Mouse (Mus musculus): Measurements from ENCODE around the gene Cul5.

Cul5 gene

DNA sequence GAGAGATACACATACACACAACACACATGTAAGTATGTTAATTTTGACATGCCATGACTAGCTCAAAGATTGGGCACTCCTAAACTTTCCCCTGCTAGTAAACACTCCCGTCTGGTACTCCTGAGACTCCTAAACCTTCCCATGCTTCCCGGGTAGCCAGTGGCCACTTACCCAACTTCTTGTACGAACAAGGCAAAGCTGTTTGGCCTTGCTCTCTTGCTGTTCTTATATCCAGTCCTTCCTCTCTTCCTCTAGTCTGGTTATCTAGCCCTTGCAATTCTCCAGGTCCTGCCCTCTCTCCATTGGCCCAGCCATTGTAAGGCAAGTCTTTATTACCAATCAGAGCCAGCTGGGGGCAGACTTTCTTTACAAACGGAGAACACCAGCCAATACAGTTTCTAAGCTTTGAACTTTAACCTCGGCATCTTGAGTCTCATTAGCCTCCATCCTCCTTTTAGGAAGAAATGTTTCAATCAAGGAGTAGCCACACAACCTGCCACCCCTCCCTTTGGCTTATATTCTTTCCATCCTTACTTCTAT is at the start of gene Cul5:
TSS of gene Cul5 (minus strand) at position 335 of the 540 bp plus-strand sequence.
- DNase-seq, result peak; percentile 27

DNA sequence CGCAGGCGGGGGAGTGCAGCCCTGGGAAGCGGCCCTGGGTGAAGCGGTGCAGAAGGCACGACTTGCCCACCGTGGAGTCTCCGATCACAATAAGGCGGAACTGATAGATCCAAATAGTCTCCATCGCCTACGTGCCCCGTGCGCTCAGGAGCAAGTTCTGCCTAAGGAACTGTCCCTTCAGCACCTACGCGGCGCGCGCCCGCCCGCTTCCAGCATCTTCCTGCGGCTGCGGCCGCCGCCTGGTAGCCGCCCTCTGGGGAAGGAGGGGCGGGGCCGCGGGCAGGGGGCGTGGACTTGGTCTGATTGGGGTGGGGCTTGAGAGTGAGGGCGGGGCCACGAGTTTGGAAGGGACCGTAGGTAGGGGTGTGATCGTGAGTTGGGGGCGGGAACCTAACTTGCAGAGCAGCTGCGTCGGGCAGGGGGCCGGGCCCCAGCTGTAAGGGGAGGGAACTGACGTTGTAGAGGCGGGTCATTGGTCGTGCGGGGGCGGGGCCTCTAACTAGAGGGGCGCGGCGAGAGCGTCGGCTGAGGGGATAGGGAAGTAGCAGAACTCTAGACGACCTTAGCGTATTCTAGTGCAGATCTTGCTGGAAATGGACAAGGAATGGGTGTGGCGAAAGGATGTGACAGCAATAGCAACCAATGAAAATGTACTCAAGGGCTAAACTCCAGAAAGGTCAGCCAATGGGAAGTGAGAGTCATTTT is 36.3 kb upstream of the Cul5 start, which contains the start of gene Rab39:
TSS of gene Rab39 (minus strand) at position 241 of the 705 bp plus-strand sequence.
- peak; percentile 82 for DNase-seq

DNA sequence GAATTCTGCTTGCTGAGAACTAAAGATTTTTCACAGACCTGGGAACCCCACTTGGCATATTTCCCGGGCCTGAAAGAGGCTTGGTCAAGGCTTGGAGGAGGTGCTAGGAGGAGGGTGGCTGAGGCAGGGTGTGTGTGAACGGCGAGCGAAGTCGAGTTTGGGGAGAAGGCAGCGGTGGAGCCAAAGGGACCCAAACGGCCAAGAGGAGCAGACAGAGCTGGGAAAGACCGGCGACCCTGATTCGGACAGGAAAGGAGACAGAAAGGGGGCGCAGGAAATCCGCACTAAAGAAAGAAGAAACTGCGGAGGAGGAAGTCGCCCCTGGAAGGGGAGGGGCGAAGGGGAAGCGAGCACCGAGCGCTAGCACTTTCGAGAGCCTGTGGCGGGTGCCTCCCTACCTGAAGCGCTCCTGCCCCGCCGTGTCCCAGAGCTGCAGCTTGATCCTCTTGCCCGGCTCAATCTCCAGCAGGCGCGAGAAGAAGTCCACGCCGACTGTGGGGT is 35.7 kb upstream of the Cul5 start:
- peak; percentile 42 for DNase-seq

DNA sequence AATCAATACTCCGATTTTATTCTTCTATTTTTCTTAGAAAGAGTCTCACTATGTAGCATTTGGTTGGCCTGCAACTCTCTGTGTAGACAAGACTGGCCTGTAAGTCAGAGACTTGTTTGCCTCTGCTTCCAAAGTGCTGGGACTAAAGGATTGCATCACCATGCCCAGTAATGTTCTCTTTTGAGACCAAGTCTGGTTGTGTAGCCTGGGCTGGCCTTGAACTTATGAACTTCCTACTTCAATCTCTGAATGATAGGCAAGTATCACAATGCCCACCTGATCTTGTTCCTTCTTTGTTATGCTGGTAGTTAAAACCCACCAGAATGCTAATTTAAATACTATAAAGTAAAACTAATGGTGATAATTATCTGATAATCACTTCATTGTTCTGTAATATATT is 33.2 kb upstream of the Cul5 start:
- DNase-seq, result no peak

DNA sequence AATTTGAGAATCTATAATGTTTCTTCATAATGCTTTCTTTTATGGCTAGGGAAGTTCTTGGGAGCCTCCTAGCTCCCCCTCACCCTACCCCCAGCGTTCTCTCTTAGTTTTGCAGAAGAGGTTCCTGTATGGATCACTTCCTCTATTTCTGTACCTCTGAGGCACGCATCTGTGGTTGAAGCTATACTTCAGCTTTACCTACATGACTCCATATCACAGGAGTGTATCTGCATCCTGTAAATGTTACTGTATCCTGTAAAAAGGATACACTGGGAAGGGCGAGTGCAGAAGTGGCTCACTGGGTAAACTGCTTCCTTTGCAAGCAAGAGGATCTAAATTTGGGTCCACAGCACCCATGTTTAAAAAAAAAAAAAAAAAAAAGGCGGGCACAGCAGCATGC is 30.7 kb upstream of the Cul5 start:
- no peak for DNase-seq

DNA sequence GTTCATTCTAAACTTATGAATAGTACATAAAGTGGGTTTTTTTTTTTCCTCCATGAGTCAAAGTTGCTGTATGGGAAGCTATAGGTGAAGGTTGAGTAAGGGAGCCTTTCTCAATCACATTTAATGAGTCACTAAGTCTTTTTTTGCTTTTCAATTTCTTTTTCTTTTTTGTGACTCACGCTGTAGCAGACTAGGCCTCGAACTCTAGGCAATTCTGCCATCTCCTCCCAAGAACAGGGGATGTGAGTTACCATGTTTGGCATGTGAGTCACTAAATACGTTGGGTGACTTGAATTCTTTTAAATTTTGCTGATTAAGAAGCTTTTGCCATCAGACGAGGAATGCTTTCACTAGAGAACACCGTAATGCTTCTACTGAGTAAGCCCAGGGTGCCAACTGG is 26.0 kb upstream of the Cul5 start:
- DNase-seq, result no peak

DNA sequence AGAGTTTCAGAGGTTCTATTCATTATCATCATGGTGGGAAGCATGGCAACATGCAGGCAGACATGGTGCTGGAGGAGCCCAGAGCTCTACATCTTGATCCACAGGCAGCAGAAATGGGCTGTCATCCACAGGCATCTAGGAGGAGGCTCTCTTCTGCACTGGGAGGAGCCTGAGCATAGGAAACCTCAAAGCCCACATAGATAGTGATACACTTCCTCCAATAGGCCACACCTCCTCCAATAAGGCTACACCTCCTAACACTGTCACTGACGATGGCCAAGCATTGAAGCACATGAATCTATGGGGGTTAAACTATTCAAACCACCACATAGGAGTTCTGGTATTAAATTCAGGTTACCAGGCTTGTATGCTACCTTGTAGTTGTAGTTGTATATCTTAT is 23.9 kb upstream of the Cul5 start:
- no peak for DNase-seq

DNA sequence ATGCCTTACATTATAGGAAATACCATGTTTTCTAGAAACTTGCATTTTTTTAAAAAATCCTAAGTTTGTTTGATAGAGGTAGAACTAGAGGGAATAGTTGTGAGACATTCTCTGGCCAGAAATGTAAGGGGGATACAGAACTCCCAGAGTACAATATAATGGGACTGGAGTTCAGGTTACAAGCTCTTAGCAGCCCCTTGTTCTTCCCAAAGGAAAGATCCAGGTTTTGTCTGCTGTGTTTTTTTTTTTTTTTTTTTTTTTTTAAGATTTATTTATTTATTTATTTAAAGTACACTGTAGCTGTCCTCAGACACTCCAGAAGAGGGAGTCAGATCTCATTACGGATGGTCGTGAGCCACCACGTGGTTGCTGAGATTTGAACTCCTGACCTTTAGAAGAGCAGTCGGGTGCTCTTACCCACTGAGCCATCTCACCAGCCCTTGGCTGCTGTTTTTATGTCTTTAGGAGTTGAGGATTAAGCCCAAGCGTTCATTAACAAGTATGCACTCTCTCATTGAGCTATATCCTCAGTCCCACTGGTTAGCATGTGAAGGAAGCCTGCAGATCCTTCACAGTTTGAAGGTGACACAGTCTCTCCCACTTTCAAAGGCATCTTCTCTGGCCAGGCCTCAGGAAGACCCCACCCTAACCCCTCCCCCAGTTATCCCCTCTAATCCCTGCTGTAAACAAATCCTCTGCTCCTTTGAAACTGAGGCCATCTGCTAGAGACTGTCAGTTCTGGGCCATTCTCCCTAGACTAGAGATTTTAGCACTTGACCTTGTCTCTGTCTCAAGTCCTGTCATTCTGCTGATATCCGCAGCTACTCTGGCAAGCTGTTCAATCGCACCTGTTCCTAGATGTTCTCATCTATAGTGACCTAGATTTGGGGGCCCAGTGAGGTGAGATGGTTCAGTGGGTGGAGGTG is 22.2 kb upstream of the Cul5 start:
- no peak for DNase-seq

DNA sequence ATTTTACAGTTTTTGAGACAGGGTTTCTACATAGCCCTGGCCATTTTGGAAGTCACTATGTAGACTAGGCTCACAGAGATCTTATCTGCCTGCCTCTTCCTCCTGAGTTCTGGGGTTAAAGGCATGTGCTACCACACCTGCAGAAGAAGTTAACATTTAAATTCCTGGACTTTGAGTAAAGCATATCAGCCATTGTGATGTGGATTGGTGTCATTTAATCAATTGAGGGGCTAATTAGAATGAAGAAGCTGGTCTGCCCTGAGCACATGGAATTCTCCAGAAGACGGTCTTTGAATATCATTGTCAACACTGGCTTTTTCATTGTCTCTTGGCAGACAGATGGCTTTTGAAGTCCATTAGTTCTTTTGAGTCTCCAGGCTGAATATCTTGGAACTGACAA is 11.0 kb upstream of the Cul5 start:
- no peak for DNase-seq

DNA sequence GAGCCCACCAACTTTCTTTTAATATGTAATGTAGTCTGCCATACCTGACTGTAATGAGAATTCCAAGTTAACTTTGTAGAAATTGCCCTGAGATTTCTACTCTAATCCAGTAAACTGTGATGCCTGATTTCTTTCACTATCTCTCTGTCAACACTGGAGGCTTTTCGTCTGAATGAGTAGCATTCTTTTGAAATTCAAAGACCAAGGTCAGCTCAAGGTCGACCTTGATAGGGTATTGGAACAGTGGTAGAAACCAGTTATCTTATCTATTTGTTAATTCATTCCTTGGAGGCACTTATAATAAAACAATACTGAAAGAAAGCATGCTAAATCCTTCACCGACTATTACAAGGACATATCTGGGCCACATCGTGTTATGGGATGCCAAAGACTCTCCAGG is 7.1 kb upstream of the Cul5 start:
- DNase-seq, result no peak

DNA sequence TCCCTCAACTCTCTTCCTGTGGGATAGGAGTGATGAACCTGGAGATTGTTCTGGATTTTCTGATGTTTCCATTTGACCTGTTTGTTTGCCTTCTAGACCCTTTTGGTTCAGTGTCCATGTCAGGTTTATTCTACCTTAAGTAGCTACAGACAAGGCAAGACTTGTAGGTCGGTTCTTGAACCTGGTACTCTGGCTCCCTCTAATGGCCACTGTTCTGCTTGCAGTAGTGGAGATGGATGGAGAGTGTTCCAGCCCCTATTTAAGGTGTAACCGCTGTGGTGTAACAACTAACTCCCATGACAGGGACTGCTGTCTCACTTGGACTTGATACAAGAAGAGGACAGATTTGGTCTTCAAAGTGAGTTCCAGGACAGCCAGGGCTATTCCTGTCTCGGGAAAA is 3.8 kb upstream of the Cul5 start:
- peak; percentile 75 for DNase-seq

DNA sequence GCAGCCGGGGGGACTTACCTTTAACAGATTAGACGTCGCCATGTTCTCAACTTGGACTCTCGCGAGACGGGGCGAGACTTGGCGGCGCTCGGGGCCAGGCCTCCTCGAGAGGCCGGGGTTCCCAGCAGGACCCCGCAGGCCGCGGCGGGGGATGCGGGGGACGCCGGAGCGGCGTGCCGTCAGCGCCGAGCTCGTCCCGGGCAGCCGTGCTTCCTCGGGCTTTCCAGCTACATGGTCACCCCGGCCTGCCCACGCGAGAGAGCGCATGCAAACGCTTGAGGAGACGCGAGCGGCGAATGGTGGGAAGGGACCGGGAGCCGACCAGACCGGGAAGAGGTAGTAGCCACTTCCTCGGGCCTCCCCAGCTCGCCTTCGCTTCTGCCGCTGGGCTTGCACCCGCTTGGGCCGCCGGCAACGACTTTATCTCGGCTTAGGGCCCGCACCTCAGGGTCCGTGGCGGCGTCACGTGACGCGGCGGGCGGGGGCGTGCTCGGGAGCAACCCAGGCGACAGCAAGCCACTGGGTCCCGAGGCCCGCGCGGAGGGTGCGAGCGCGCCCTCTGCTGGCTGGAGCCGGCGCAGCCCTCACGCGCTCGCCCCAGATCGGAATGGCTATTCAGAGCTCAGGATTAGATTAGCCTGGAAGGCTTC is 2.7 kb downstream of the Cul5 start:
- peak; percentile 95 for DNase-seq

DNA sequence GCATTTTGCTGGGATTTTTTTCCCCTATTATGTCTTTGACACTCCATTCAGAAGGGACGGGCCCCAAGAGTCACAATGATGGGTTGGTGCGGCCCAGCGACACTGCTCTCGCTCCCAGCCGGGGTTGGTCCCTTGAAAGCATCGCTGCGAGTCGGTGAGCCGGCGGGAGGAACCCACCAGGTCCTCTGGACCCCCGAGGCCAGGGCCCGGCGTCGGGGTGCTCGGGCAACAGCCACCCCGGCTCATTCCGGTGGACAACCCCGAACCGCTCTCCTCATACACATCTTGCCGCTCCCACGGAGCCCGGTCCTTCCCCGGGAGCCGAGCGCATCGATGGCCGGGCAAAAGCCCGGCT is 3.2 kb downstream of the Cul5 start:
- no peak for DNase-seq

DNA sequence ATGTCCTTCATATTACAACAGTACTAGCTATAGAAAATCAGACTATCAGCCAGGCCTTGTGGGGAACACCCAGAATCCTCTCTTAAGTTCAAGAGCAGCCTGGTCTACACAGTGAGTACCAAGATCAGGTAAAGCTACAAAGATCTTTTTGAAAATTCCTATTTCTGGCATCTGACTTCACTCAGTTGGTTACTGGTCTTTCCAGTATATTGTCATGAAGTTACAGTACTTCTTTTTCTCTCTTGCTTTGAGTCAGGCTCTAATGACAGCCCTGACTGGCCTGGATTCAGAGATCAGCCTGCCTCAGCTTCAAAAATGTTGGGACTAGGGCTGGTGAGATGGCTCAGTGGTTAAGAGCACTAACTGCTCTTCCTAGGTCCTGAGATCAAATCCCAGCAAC is 4.4 kb downstream of the Cul5 start:
- DNase-seq, result no peak

DNA sequence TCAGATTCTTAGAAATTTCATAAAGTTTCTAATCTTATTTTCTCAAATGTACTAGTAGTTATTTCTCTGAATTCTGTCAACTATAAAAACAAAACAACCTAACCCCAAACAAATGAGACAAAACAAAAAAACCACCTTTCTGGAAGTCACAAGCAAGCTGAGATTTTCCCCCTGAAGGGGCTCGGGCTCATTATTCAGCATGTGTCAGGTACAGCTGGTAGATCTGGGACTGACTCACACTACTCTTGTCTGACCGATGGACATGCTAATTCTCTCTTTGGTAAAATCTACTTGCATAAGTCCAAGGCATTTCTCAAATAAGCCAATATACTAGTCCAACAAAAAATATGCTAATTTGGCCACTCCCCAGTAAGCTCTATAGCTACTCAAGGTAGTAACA is 5.0 kb downstream of the Cul5 start:
- DNase-seq, result no peak

DNA sequence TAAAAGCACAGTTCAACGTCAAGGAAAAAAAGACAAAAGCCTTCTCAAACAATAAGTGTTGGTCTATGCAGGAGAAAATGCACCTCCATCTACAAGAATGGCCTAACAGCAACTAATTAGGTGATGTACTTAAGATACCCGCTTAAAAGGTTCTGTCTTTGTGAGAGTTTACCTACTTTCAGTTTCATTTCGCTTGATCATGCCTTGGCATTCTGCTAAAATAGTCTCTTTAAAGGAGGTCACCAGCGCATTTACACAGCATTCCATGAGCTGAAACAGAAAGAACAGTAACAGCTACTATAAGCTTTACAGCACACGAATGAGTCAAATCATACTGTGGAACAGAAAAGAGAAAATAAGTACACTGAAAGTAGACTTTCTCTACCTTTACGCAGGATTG is 35.0 kb downstream of the Cul5 start:
- no peak for DNase-seq

DNA sequence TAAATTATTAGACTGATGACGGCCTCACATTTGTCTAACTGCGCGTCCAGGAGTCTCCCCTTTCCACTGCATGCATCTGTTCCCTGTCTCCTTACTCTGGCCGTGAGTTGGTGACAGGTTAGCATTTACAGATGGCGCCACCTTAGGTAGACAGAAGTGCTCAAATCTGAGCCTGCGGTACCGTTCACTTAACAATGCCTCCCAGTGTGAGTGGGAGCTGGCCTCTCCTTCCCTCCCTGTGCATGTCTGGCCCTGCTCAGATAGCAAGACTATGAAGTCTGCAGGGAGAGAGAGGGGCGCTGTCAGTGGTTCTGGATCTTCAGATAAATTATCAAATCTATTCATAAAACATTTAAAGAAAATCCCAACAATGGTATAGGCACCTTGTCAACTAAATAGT is 54.6 kb downstream of the Cul5 start:
- DNase-seq, result no peak

DNA sequence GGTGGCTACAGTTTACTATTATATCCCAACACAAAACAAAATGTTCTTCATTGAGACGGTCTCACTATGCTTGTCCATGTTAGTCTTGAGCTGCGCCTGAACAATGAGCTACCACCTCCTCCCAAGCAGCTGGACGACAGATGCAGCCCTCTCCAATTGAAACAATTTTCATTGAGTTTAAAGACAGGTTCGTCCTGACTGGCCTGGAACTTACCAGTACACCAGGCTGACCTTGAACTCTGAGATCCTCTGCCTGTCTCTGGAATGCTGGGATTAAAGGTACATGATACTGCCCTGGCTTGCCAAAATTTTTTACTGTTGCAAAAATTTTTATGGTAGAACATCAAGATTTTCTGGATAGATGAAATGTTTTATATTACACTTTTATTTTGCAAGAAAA is 55.5 kb downstream of the Cul5 start:
- DNase-seq, result no peak

DNA sequence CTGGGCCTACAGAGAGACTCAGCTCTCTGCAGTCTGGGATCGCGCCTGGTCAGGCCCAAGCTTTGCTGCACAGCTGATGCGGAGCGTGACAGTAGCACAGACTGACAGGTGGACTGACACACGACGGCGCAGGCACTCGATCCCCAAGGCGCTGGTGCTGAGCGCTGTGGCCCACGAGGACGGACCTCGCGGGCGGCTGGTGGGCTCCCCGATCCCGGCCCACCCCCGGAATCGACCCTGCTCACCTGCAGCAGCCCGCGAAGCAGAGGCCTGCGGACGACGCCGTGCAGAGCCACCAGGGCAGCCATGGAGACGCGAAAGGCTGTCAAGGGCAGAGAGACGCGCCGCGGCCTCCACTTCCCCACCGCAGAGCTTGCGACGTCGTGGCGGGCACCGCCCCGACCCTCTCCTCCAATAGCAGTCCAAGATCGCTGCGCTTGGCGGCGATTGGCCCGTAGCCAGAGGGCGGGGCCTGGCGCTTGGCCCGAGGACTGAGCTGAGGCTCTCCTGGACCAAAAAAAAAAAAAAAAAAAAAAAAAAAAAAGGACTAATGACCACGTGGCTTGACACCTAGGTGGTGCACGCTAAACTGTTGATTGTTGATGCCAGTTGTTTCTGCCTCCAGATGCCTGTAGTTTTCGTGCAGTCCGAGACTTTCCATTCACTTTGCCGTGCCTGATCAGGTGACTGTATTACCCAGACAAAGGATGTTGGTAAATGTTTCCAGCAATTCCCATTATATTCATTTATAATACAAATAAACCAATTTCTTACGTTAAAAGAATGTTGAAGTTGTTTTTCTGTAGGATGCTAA is 59.6 kb downstream of the Cul5 start, which contains the start of gene Acat1:
TSS of gene Acat1 (minus strand) at position 415 of the 814 bp plus-strand sequence.
- DNase-seq, result peak; percentile 94

DNA sequence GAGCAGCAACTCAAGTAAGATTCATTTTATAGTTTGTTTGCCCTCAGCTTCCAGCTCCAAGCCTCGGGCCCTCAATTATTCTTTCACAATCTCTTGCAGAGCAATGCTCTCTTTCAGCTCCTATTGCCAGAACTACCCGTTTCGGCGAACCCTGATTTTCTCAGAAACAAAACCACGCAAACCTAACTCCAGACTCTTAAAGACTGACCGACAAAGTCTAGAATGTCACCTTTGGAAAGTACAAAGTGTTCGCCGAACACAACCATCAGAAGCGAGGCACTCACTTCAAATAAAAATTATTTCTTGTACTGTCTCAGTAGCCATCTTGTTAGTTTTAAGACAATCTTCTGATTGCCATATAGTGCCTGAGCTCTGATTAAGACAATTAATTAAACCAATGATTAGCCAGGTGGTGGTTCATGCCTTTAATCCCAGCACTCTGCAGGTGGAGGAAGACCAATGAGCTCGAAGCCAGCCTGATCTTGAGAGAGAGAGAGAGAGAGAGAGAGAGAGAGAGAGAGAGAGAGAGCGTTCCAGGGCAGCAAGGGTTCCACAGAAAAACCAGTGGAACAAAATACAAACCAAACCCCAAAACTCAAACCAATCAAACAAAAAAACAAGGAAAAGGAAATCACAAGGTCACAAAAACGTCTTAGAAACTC is 60.4 kb downstream of the Cul5 start:
- DNase-seq, result no peak

DNA sequence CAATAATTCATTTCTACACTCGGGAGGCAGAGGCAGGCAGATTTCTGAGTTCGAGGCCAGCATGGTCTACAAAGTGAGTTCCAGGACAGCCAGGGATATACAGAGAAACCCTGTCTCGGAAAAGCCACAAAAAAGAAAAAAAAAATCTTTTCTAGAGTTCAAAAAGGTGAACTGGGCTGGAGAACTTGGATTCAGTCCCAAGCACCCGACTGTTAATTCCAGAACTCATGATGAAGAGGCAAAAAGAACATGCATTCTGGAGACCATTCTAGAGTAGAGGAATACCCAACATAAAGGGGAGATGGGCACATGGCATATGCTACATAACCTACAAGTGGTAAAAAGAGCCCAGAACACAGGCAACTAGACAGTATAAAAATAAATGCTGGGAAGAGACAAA is 62.0 kb downstream of the Cul5 start:
- no peak for DNase-seq

DNA sequence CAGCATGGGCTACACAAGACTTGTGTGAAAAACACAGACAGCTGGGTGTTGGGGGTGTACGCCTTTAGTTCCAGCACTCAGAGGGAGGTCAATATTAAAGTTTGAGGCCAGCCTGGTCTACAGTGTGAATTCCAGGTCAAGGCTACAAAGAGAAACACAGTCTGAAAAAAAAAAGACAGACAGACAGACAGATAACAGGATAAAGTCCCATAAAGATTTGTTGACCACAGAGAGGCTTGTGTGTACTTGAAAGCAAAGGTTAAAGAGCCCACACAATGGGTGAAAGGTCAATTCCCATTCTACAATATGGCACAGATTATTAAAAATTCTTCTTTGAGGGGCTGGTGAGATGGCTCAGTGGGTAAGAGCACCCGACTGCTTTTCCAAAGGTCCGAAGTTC is 62.6 kb downstream of the Cul5 start:
- DNase-seq, result no peak

All from right cerebral cortex, postnatal 14 days (tissue).